Mouse (Mus musculus): ENCODE data around the gene Samd5.

- TF ChIP-seq CTCF (conservative IDR thresholded peaks at IDR 0.05; ENCODE audit: low read length) (no peak), NANOG (IDR thresholded peaks at IDR 0.05; ENCODE audit: borderline replicate concordance, low read length) (no peak)
These were observed 28.6 kb downstream of the Samd5 start for GRCm38 (mm10) chr10:9646391-9646790.

Measured in E14TG2a.4 (cell line).